Mouse (Mus musculus): ENCODE data around the gene Caskin2.

The Caskin2 gene

GRCm38 (mm10) chr11:115806154-115806553, 7.3 kb downstream of the Caskin2 start:
- no peak for DNase-seq (ENCODE audit: low spot score)

DNA sequence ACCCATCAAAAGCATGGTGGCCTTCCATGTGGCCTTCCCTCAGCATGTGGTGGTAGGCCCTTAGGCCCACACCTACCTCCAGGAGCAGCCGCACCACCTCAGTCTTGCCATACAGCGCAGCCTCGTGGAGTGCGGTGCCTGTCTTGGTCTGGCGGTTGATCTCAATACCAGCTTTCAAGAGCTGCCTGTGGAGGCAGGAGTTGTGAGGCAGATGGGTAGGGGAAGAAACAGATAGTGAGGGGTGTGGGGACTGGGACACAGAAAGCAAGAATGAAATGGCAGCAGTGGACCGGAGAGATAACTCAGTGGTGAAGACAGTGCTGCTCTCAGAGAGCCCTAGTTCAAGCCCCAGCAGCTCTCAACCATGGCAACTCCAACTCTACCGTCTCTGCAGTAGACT, 8.4 kb downstream of the Caskin2 start:
- DNase-seq (ENCODE audit: low spot score): no peak

- no peak for DNase-seq (ENCODE audit: low spot score)
Measured at GRCm38 (mm10) chr11:115803072-115803709, 10.2 kb downstream of the Caskin2 start.

- DNase-seq (ENCODE audit: low spot score): no peak
Measured at GRCm38 (mm10) chr11:115800981-115801380, 12.5 kb downstream of the Caskin2 start.

- DNase-seq (ENCODE audit: low spot score): no peak
Measured at GRCm38 (mm10) chr11:115797665-115798064, 15.8 kb downstream of the Caskin2 start.

GRCm38 (mm10) chr11:115796898-115797297, 16.5 kb downstream of the Caskin2 start:
- DNase-seq (ENCODE audit: low spot score): no peak

- DNase-seq (ENCODE audit: low spot score): no peak
Measured at GRCm38 (mm10) chr11:115792353-115792752, 21.1 kb downstream of the Caskin2 start.

DNA sequence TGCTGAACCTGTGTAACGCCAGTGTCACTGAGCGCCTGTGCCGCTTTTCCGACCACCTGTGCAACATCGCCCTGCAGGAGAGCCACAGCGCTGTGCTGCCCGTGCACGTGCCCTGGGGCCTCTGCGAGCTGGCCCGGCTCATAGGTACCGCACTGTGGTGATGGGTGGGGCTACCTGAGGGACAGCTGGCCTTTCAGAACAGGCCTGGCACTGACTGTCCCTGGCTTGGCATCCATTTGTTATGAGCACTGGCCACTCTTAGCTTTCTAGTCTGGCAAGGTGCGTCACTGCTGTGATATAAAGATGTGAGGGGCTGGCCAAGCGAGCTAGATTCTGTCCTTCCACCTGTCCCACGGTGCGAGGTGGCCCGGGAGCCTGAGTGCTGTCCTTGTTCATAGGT, 21.5 kb downstream of the Caskin2 start:
- DNase-seq (ENCODE audit: low spot score): no peak

DNA sequence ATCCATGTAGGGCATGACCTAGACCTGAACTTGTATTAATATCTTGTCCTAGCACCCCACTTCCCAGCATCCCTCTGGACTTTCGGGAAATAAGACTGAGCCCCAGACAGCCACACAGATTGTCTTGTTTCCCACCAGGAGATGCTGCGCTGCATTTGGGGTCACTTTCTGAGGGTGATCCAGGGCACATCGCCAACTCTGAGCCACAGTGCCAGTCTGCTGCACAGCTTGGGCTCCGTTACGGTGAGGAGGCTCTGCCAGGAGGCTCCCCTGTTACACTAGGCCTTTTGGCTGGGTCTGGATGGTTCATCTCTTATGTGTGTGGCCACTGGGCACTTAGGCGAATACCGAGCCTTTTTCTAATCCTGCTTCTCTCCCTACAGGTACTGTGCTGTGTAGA, 23.7 kb downstream of the Caskin2 start:
- DNase-seq (ENCODE audit: low spot score): no peak

GRCm38 (mm10) chr11:115786473-115786872, 27.0 kb downstream of the Caskin2 start:
- no peak for DNase-seq (ENCODE audit: low spot score)

DNA sequence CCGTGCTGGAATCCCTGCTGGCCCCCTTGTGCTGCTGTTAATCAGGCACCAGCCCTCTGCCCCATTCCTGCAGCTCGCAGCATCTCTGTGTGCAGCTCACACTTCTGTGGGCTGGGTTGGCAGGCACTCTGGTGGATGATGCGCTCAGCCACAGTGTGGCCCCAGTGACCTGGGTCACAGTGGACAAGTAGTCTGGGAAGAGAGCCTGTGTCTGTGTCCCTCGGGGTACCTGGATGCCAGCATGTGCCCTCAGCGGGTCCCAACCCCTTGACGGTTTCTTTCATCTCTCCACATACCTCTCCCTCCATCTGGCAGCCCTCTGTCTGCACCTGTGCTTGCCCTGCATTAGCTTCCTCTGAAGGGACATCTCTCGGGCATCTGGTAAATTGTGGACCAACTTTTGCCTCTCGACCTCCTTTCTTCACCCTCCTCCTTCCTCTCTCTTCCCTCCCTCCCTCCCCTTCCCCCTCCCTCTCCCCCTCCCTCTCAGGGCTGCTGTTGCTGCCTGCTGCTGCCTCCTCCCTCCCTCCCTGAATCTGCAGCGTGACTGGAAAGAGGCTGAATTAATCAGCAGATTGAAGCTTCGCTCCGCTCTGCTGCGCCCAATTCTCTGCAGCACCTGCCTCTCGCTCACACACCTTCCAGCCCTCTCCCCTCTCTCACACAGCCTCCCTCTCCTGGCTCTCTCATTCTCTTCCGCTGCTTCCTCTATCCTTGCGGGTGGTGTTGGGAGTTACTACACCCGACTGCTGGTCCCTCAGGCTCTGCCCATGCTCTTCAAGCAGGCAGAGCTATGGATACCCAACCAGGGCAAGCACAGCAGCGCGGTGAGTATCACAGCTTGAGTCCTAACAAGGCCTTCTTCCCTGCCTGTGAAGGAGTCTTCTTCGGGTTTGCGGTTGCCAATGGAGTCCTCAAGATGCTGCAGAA, 33.0 kb downstream of the Caskin2 start:
- DNase-seq (ENCODE audit: low spot score): no peak

- DNase-seq (ENCODE audit: low spot score): peak; percentile 84
Measured at GRCm38 (mm10) chr11:115779038-115779571, 34.3 kb downstream of the Caskin2 start.

GRCm38 (mm10) chr11:115777487-115778335, 35.7 kb downstream of the Caskin2 start:
- no peak for DNase-seq (ENCODE audit: low spot score)

DNA sequence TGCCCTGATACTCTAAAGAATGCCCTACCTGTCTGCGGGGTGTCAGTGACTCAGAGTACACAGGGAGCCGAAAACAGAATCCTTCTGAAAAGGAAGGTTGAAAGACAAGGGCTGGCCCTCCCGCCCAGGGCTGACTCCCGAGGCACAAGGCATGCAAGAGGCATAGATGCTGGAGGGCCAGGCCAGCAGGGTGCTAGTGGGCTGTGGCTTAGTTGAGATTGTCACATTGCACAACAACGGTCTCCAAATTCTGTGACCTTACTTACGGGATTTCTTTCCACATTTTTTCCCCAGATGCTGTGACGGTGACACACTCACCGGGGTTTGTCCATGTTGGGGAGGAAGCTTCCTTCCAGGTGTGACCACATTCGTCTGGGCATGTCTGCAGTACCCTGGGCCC, 36.5 kb downstream of the Caskin2 start:
- DNase-seq (ENCODE audit: low spot score): no peak

GRCm38 (mm10) chr11:115775821-115776665, 37.4 kb downstream of the Caskin2 start:
- peak; percentile 76 for DNase-seq (ENCODE audit: low spot score)

GRCm38 (mm10) chr11:115774653-115775052, 38.8 kb downstream of the Caskin2 start:
- no peak for DNase-seq (ENCODE audit: low spot score)

- no peak for DNase-seq (ENCODE audit: low spot score)
Measured at GRCm38 (mm10) chr11:115768896-115769295, 44.5 kb downstream of the Caskin2 start.

- no peak for DNase-seq (ENCODE audit: low spot score)
Measured at GRCm38 (mm10) chr11:115766981-115767380, 46.5 kb downstream of the Caskin2 start.

GRCm38 (mm10) chr11:115766356-115766943, 47.0 kb downstream of the Caskin2 start:
- DNase-seq (ENCODE audit: low spot score): no peak

DNA sequence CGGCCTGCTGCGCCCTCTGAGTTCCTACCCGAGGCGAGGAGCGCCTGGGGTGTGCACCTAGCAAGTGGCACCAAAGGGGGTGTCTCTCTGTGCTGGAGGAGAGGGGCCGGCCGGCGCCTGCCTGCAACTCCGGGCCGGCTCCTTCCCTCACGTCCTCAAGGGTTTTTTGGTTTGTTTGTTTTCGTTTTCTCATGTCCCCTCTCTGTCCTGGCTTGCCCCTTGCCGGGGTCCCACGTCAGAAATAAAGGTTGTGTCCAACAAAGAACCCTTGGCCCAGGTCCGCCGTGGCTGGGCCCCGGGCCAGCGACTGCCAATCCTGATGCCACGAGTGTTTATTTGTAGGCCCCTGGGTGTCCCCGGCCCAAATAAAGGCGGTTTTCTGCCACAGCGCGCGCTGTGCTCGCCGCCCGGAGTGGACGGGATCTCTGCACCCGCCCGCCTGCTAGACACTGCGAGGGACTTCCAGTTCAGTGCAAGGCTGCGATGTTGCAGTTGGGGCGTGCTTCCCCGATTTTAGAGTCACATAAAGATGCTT, 47.8 kb downstream of the Caskin2 start:
- DNase-seq (ENCODE audit: low spot score): no peak
